Comparison of ENCODE assay signal across 7 mouse cellular contexts in genomic region chr5:114593949-114594348, GRCm38 (mm10). TPM values are rescaled to one million over a fixed set of nuclear protein-coding genes. Genes with fewer than 3 reads are reported as not detected.
DNase-seq lines count a peak whose midpoint lies in the region; ATAC-seq and TF ChIP-seq lines count a peak whose summit lies in the region.

No protein-coding gene starts in this region.

- no peak overlapping the region for H3K4me3 ChIP-seq in liver, embryonic 11.5 days (ENCODE audit: low read depth, low read length)
- H3K4me3 ChIP-seq in forebrain, embryonic 14.5 days (ENCODE audit: low read depth, low read length): no peak overlapping the region
- H3K4me3 ChIP-seq in liver, postnatal 0 days (ENCODE audit: low read depth, low read length): no peak overlapping the region
- H3K4me3 ChIP-seq in layer of hippocampus, adult 2 months: no peak overlapping the region

- WGBS in liver, embryonic 11.5 days: 71% methylated on average over 5 of the region's 5 CpGs
- 78% methylated on average over 5 of the region's 5 CpGs for WGBS in forebrain, embryonic 14.5 days
- 52% methylated on average over 5 of the region's 5 CpGs for WGBS in liver, postnatal 0 days (ENCODE audit: insufficient replicate concordance)

- no peak overlapping the region for H3K9ac ChIP-seq in liver, embryonic 11.5 days (ENCODE audit: low read depth, low read length)
- H3K9ac ChIP-seq in forebrain, embryonic 14.5 days (ENCODE audit: low read length): no peak overlapping the region
- H3K9ac ChIP-seq in liver, postnatal 0 days (replicated peaks): no peak overlapping the region

- TF ChIP-seq EP300 in liver, postnatal 0 days (IDR thresholded peaks at IDR 0.05; ENCODE audit: low read depth): no peak

- no peak for ATAC-seq in liver, embryonic 11.5 days (replicated peaks; ENCODE audit: low FRiP score)
- no peak for ATAC-seq in forebrain, embryonic 14.5 days
- no peak for ATAC-seq in liver, postnatal 0 days

- peaks cover 67% of the 10 kb centered on the region for H3K4me1 ChIP-seq in liver, embryonic 11.5 days (replicated peaks; ENCODE audit: control insufficient read depth, insufficient read depth, low read length)
- H3K4me1 ChIP-seq in forebrain, embryonic 14.5 days (ENCODE audit: control insufficient read depth, insufficient read depth, low read length): peaks cover 55% of the 10 kb centered on the region
- peaks cover 88% of the 10 kb centered on the region for H3K4me1 ChIP-seq in liver, postnatal 0 days (ENCODE audit: insufficient read depth)

- H3K4me2 ChIP-seq in liver, embryonic 11.5 days: peak overlapping the region; percentile 53; the same call in 1 of the 2 replicates
- H3K4me2 ChIP-seq in forebrain, embryonic 14.5 days (ENCODE audit: low read length): no peak overlapping the region
- H3K4me2 ChIP-seq in liver, postnatal 0 days (ENCODE audit: low read depth, low read length): peak overlapping the region; percentile 58; the same call in 1 of the 2 replicates

- peak overlapping the region; percentile 60; the same call in 1 of the 2 replicates for H3K27ac ChIP-seq in liver, embryonic 11.5 days (ENCODE audit: low read depth, low read length)
- H3K27ac ChIP-seq in forebrain, embryonic 14.5 days (ENCODE audit: low read depth, low read length): peak overlapping the region; percentile 53
- H3K27ac ChIP-seq in liver, postnatal 0 days (ENCODE audit: low read depth): peak overlapping the region; percentile 90
- no peak overlapping the region for H3K27ac ChIP-seq in layer of hippocampus, adult 2 months

- no peak for TF ChIP-seq CTCF in liver, postnatal 0 days (IDR thresholded peaks at IDR 0.05; ENCODE audit: low read depth)
- TF ChIP-seq CTCF in layer of hippocampus, adult 2 months (conservative IDR thresholded peaks at IDR 0.05): no peak

- no peaks in the 10 kb centered on the region for H3K9me3 ChIP-seq in liver, embryonic 11.5 days (ENCODE audit: control insufficient read depth, low read length)
- no peaks in the 10 kb centered on the region for H3K9me3 ChIP-seq in forebrain, embryonic 14.5 days (replicated peaks; ENCODE audit: control insufficient read depth, low read length)
- H3K9me3 ChIP-seq in liver, postnatal 0 days (ENCODE audit: low read length): no peaks in the 10 kb centered on the region

- 0 out of 2 replicates have a peak, but pooled peaks cover 2% of the 10 kb centered on the region for H3K27me3 ChIP-seq in liver, embryonic 11.5 days (replicated peaks; ENCODE audit: control insufficient read depth, insufficient read depth, low read length)
- H3K27me3 ChIP-seq in forebrain, embryonic 14.5 days (replicated peaks; ENCODE audit: control insufficient read depth, insufficient read depth, low read length): no peaks in the 10 kb centered on the region
- H3K27me3 ChIP-seq in liver, postnatal 0 days (ENCODE audit: insufficient read depth, low read length): no peaks in the 10 kb centered on the region

- H3K36me3 ChIP-seq in liver, embryonic 11.5 days (ENCODE audit: control insufficient read depth, insufficient read depth, low read length): no peaks in the 10 kb centered on the region
- 0 out of 2 replicates have a peak, but pooled peaks cover 4% of the 10 kb centered on the region for H3K36me3 ChIP-seq in forebrain, embryonic 14.5 days (ENCODE audit: control insufficient read depth, insufficient read depth, low read length)
- no peaks in the 10 kb centered on the region for H3K36me3 ChIP-seq in liver, postnatal 0 days (replicated peaks; ENCODE audit: insufficient read depth, low read length)

- no peak for DNase-seq in liver, embryonic 11.5 days (ENCODE audit: low spot score)
- no peak for DNase-seq in liver
- DNase-seq in forebrain, embryonic 14.5 days (ENCODE audit: low spot score): no peak
- DNase-seq in kidney, adult 8-10 months: peak; percentile 44 to 45
- DNase-seq in liver, postnatal 0 days: no peak
- DNase-seq in layer of hippocampus, adult 2 months (ENCODE audit: low spot score in 2 of 2): no peak
- no peak for DNase-seq in cerebellum, postnatal 36 days

RNA-seq across cellular contexts. Expression of gene Fam222a, which starts 26.1 kb away (rescaled TPM):
- polyA plus RNA-seq in liver, embryonic 11.5 days (2014; fragmentation: Nextera tagmentation; extraction: Ambion mirVana): 2.2 and 2.3 TPM in 2 replicates
- polyA plus RNA-seq in forebrain, embryonic 14.5 days (2014; fragmentation: Nextera tagmentation; extraction: Ambion mirVana): 4.5 and 5.0 TPM in 2 replicates
- 0.80 and 1.8 TPM in 2 replicates for polyA plus RNA-seq in liver, postnatal 0 days (2015; fragmentation: Nextera tagmentation; extraction: Ambion mirVana)
- 1 to 10 TPM; 3.5 to 4.1 TPM for total RNA-seq in layer of hippocampus, adult 2 months (2021)

Comparison
In these comparisons a context has a peak if more than half of its experiments do, and no peak if none do; other contexts are left out.
1. DNase-seq: peak in kidney, adult 8-10 months (2 of 2); none in liver, embryonic 11.5 days (single experiment), liver (single experiment), forebrain, embryonic 14.5 days (single experiment), liver, postnatal 0 days (single experiment), layer of hippocampus, adult 2 months (0 of 2) and cerebellum, postnatal 36 days (0 of 2).